Mouse (Mus musculus): ENCODE results near the gene Map3k12. TPM values are rescaled to one million over a fixed set of nuclear protein-coding genes. Genes with fewer than 3 reads are reported as not detected.

The Map3k12 gene
- 60.5 and 65.5 TPM in 2 replicates for polyA plus RNA-seq (2015; fragmentation: Nextera tagmentation; extraction: Ambion mirVana)

GRCm38 (mm10) chr15:102516728-102517404 lies at the start of gene Map3k12:
TSS of gene Map3k12 (minus strand) at chr15:102517064.
- H3K4me1 ChIP-seq (ENCODE audit: control insufficient read depth, insufficient read depth, low read length): peaks cover 44% of the 10 kb centered on the region
- H3K9me3 ChIP-seq (replicated peaks; ENCODE audit: control insufficient read depth, low read length, poor library complexity, severe bottlenecking): no peaks in the 10 kb centered on the region
- peak within 1 kb of the TSS; percentile 90 for H3K9ac ChIP-seq (ENCODE audit: low read depth, low read length)
- peak within 1 kb of the TSS; percentile 100 for H3K27ac ChIP-seq (ENCODE audit: low read length)
- peak within 1 kb of the TSS; percentile 69 for H3K4me3 ChIP-seq (ENCODE audit: low read depth, low read length)
- peak; percentile 16; the same call in 1 of the 2 replicates for ATAC-seq
- no peaks in the 10 kb centered on the region for H3K27me3 ChIP-seq (ENCODE audit: control insufficient read depth, insufficient read depth, low read depth, low read length)
- under 1% methylated on average over 39 of the region's 43 CpGs for WGBS
- H3K36me3 ChIP-seq (ENCODE audit: control insufficient read depth, insufficient read depth, low read length): peaks cover 4% of the 10 kb centered on the region
- peak within 1 kb of the TSS; percentile 91 for H3K4me2 ChIP-seq (ENCODE audit: low read length)

GRCm38 (mm10) chr15:102563681-102564080 lies 46.8 kb upstream of the Map3k12 start:
- no peak overlapping the region for H3K27ac ChIP-seq (ENCODE audit: low read length)
- H3K4me2 ChIP-seq (ENCODE audit: low read length): no peak overlapping the region
- H3K9me3 ChIP-seq (replicated peaks; ENCODE audit: control insufficient read depth, low read length, poor library complexity, severe bottlenecking): no peaks in the 10 kb centered on the region
- no peak overlapping the region for H3K4me3 ChIP-seq (ENCODE audit: low read depth, low read length)
- 73% methylated on average over 5 of the region's 5 CpGs for WGBS
- no peaks in the 10 kb centered on the region; the same call in 1 of the 2 replicates for H3K4me1 ChIP-seq (ENCODE audit: control insufficient read depth, insufficient read depth, low read length)
- H3K27me3 ChIP-seq (ENCODE audit: control insufficient read depth, insufficient read depth, low read depth, low read length): no peaks in the 10 kb centered on the region
- no peak for ATAC-seq
- H3K36me3 ChIP-seq (ENCODE audit: control insufficient read depth, insufficient read depth, low read length): no peaks in the 10 kb centered on the region
- H3K9ac ChIP-seq (ENCODE audit: low read depth, low read length): no peak overlapping the region

GRCm38 (mm10) chr15:102563061-102563460 lies 46.2 kb upstream of the Map3k12 start:
- no peaks in the 10 kb centered on the region for H3K9me3 ChIP-seq (replicated peaks; ENCODE audit: control insufficient read depth, low read length, poor library complexity, severe bottlenecking)
- no peak for ATAC-seq
- H3K27ac ChIP-seq (ENCODE audit: low read length): no peak overlapping the region
- H3K36me3 ChIP-seq (ENCODE audit: control insufficient read depth, insufficient read depth, low read length): no peaks in the 10 kb centered on the region
- no peaks in the 10 kb centered on the region for H3K27me3 ChIP-seq (ENCODE audit: control insufficient read depth, insufficient read depth, low read depth, low read length)
- no peak overlapping the region for H3K9ac ChIP-seq (ENCODE audit: low read depth, low read length)
- no peak overlapping the region for H3K4me3 ChIP-seq (ENCODE audit: low read depth, low read length)
- WGBS: 88% methylated on average over 3 of the region's 3 CpGs
- no peak overlapping the region for H3K4me2 ChIP-seq (ENCODE audit: low read length)
- H3K4me1 ChIP-seq (ENCODE audit: control insufficient read depth, insufficient read depth, low read length): no peaks in the 10 kb centered on the region; the same call in 1 of the 2 replicates

GRCm38 (mm10) chr15:102562491-102562890 lies 45.6 kb upstream of the Map3k12 start:
- no peaks in the 10 kb centered on the region; the same call in 1 of the 2 replicates for H3K4me1 ChIP-seq (ENCODE audit: control insufficient read depth, insufficient read depth, low read length)
- ATAC-seq: no peak
- H3K4me2 ChIP-seq (ENCODE audit: low read length): no peak overlapping the region
- no peaks in the 10 kb centered on the region for H3K36me3 ChIP-seq (ENCODE audit: control insufficient read depth, insufficient read depth, low read length)
- no peaks in the 10 kb centered on the region for H3K9me3 ChIP-seq (replicated peaks; ENCODE audit: control insufficient read depth, low read length, poor library complexity, severe bottlenecking)
- H3K9ac ChIP-seq (ENCODE audit: low read depth, low read length): no peak overlapping the region
- WGBS: 79% methylated on average over 1 of the region's 1 CpGs
- H3K4me3 ChIP-seq (ENCODE audit: low read depth, low read length): no peak overlapping the region
- H3K27me3 ChIP-seq (ENCODE audit: control insufficient read depth, insufficient read depth, low read depth, low read length): no peaks in the 10 kb centered on the region
- no peak overlapping the region for H3K27ac ChIP-seq (ENCODE audit: low read length)

GRCm38 (mm10) chr15:102557580-102557979 lies 40.7 kb upstream of the Map3k12 start:
- Histone ChIP-seq H3K9ac (ENCODE audit: low read depth, low read length) (no peak overlapping the region), H3K36me3 (ENCODE audit: control insufficient read depth, insufficient read depth, low read length) (peaks cover 5% of the 10 kb centered on the region; the same call in 1 of the 2 replicates), H3K27me3 (ENCODE audit: control insufficient read depth, insufficient read depth, low read depth, low read length) (no peaks in the 10 kb centered on the region), H3K4me2 (ENCODE audit: low read length) (no peak overlapping the region), H3K4me1 (ENCODE audit: control insufficient read depth, insufficient read depth, low read length) (no peaks in the 10 kb centered on the region; the same call in 1 of the 2 replicates), H3K4me3 (ENCODE audit: low read depth, low read length) (no peak overlapping the region), H3K27ac (ENCODE audit: low read length) (no peak overlapping the region), H3K9me3 (replicated peaks; ENCODE audit: control insufficient read depth, low read length, poor library complexity, severe bottlenecking) (no peaks in the 10 kb centered on the region)
- ATAC-seq: no peak

- ATAC-seq: no peak
- Histone ChIP-seq H3K4me3 (ENCODE audit: low read depth, low read length) (no peak overlapping the region), H3K27ac (ENCODE audit: low read length) (no peak overlapping the region), H3K27me3 (ENCODE audit: control insufficient read depth, insufficient read depth, low read depth, low read length) (no peaks in the 10 kb centered on the region), H3K4me2 (ENCODE audit: low read length) (no peak overlapping the region), H3K36me3 (ENCODE audit: control insufficient read depth, insufficient read depth, low read length) (peaks cover 10% of the 10 kb centered on the region), H3K9ac (ENCODE audit: low read depth, low read length) (no peak overlapping the region), H3K4me1 (ENCODE audit: control insufficient read depth, insufficient read depth, low read length) (no peaks in the 10 kb centered on the region), H3K9me3 (replicated peaks; ENCODE audit: control insufficient read depth, low read length, poor library complexity, severe bottlenecking) (no peaks in the 10 kb centered on the region)
- WGBS: 94% methylated on average over 1 of the region's 1 CpGs
Measured at GRCm38 (mm10) chr15:102555581-102555980, 38.7 kb upstream of the Map3k12 start.

GRCm38 (mm10) chr15:102552599-102552998 lies 35.7 kb upstream of the Map3k12 start:
- peaks cover 10% of the 10 kb centered on the region for H3K36me3 ChIP-seq (ENCODE audit: control insufficient read depth, insufficient read depth, low read length)
- 99% methylated on average over 5 of the region's 5 CpGs for WGBS

GRCm38 (mm10) chr15:102547478-102547877 lies 30.6 kb upstream of the Map3k12 start:
- H3K27ac ChIP-seq (ENCODE audit: low read length): no peak overlapping the region
- no peaks in the 10 kb centered on the region for H3K9me3 ChIP-seq (replicated peaks; ENCODE audit: control insufficient read depth, low read length, poor library complexity, severe bottlenecking)
- no peak for ATAC-seq
- H3K36me3 ChIP-seq (ENCODE audit: control insufficient read depth, insufficient read depth, low read length): peaks cover 10% of the 10 kb centered on the region
- H3K4me1 ChIP-seq (ENCODE audit: control insufficient read depth, insufficient read depth, low read length): no peaks in the 10 kb centered on the region; the same call in 1 of the 2 replicates
- no peak overlapping the region for H3K9ac ChIP-seq (ENCODE audit: low read depth, low read length)
- no peak overlapping the region for H3K4me3 ChIP-seq (ENCODE audit: low read depth, low read length)
- WGBS: 88% methylated on average over 3 of the region's 3 CpGs
- H3K4me2 ChIP-seq (ENCODE audit: low read length): no peak overlapping the region
- no peaks in the 10 kb centered on the region for H3K27me3 ChIP-seq (ENCODE audit: control insufficient read depth, insufficient read depth, low read depth, low read length)

More at GRCm38 (mm10) chr15:102552599-102552998, 35.7 kb upstream of the Map3k12 start:
- Histone ChIP-seq H3K9me3 (replicated peaks; ENCODE audit: control insufficient read depth, low read length, poor library complexity, severe bottlenecking) (no peaks in the 10 kb centered on the region), H3K4me1 (ENCODE audit: control insufficient read depth, insufficient read depth, low read length) (no peaks in the 10 kb centered on the region), H3K4me2 (ENCODE audit: low read length) (no peak overlapping the region), H3K9ac (ENCODE audit: low read depth, low read length) (no peak overlapping the region), H3K4me3 (ENCODE audit: low read depth, low read length) (no peak overlapping the region), H3K27ac (ENCODE audit: low read length) (no peak overlapping the region), H3K27me3 (ENCODE audit: control insufficient read depth, insufficient read depth, low read depth, low read length) (no peaks in the 10 kb centered on the region)
- ATAC-seq: no peak

- Histone ChIP-seq H3K9me3 (replicated peaks; ENCODE audit: control insufficient read depth, low read length, poor library complexity, severe bottlenecking) (no peaks in the 10 kb centered on the region), H3K27ac (ENCODE audit: low read length) (no peak overlapping the region), H3K4me1 (ENCODE audit: control insufficient read depth, insufficient read depth, low read length) (no peaks in the 10 kb centered on the region; the same call in 1 of the 2 replicates), H3K4me2 (ENCODE audit: low read length) (no peak overlapping the region), H3K4me3 (ENCODE audit: low read depth, low read length) (no peak overlapping the region), H3K36me3 (ENCODE audit: control insufficient read depth, insufficient read depth, low read length) (peaks cover 7% of the 10 kb centered on the region), H3K27me3 (ENCODE audit: control insufficient read depth, insufficient read depth, low read depth, low read length) (no peaks in the 10 kb centered on the region), H3K9ac (ENCODE audit: low read depth, low read length) (no peak overlapping the region)
- no peak for ATAC-seq
- whole genome bisulfite sequencing: 74% methylated on average over 3 of the region's 3 CpGs
Measured at GRCm38 (mm10) chr15:102546677-102547427, 30.0 kb upstream of the Map3k12 start.
